Mouse (Mus musculus): ENCODE data around the gene Actl6b. TPM values are rescaled to one million over a fixed set of nuclear protein-coding genes. Genes with fewer than 3 reads are reported as not detected.

Actl6b gene
- polyA plus RNA-seq, 1 experiment from 2014 or later: 6.1 TPM

DNA sequence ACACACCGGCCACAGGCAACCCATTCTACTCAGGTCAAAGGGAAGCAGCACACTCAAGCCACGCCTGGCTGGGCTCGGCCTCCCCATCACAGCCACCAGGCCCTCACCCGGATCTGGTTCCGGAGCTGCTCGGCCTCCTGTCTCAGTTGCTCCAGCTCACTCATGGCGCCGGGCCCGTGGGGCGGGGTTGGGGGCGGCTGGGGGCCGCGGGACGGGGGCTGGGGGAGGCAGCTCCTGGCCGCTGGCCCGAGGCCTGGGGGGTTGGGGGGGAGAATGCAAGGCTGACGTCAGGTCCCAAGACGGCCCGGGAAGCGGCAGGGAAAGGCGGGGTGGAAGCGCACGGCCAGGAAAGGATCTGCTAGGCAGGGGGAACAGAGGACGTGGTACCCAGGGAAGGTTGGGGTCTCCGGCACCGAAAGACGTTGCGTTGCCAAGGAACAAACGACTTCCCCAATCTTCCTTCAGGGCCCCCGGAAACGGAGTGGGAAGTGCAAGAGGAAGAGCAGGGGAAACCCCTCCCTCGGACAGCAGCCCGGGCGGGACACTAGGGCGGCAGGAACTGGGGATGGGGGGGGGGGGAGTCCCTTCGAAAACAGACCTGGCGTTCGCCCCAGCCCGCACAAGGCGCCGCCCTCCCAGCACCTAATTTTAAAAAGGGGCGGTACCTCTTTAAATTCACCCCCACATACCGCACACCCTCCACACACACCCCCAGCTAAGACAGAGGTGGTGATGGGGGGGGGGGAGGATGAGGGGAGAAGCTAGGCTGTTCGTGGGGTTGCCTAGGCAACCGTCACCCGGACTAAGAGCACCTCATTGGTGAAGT is 22.5 kb upstream of the Actl6b start:
- Histone ChIP-seq H3K4me1 (peaks cover 12% of the 10 kb centered on the region), H3K4me2 (replicated peaks) (peak overlapping the region; percentile 96), H3K27me3 (no peaks in the 10 kb centered on the region), H3K4me3 (peak overlapping the region; percentile 78), H3K36me3 (peaks cover 42% of the 10 kb centered on the region), H3K9me3 (no peaks in the 10 kb centered on the region), H3K27ac (peak overlapping the region; percentile 94), H3K9ac (peak overlapping the region; percentile 91)
- WGBS: under 1% methylated on average over 46 of the region's 46 CpGs
- ATAC-seq (ENCODE audit: insufficient number of reproducible peaks, insufficient read depth, low FRiP score, low TSS enrichment): 0 out of 2 replicates have a peak, but pooled peaks have one; percentile 8

DNA sequence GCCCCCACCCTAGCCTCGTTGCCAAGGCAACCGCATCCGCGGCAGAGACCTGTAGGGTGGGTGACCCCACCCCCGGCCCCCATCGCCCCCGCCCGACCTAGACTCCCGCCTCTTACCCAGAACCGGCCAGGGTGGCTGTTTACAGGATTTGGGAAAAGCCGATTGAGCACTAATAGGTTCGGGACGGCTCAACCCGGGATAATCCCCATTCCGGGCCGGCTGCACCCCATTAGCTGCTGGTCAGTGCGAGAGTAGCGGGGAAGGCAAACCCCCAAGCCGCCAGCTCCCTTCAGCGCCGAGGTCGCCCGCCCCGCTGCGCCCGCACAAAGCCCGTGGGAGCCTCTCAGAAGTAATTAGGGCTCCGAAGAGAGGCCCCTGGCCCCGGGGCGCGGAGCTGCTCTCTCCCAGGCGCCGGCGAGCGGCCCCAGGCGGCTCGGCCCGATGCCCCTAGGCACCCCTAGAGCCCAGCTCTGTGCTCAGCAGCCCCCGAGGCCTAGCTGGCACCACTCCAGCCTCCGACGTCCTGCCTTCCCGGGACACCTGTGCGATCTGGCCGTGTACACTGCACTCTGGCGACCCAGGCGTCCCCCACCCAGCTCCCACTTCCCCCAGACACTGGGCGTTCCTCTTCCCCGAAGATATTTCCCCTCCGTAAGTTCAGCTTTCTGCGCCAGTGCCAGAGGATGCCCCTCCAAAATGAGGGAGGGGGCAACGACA is 21.7 kb upstream of the Actl6b start:
- Histone ChIP-seq H3K4me2 (replicated peaks) (peak overlapping the region; percentile 96), H3K27me3 (no peaks in the 10 kb centered on the region), H3K4me1 (peaks cover 12% of the 10 kb centered on the region), H3K27ac (peak overlapping the region; percentile 94), H3K9me3 (no peaks in the 10 kb centered on the region), H3K9ac (peak overlapping the region; percentile 91), H3K4me3 (peak overlapping the region; percentile 78), H3K36me3 (peaks cover 36% of the 10 kb centered on the region)
- under 1% methylated on average over 51 of the region's 51 CpGs for WGBS
- 0 out of 2 replicates have a peak, but pooled peaks have one; percentile 4 for ATAC-seq (ENCODE audit: insufficient number of reproducible peaks, insufficient read depth, low FRiP score, low TSS enrichment)

DNA sequence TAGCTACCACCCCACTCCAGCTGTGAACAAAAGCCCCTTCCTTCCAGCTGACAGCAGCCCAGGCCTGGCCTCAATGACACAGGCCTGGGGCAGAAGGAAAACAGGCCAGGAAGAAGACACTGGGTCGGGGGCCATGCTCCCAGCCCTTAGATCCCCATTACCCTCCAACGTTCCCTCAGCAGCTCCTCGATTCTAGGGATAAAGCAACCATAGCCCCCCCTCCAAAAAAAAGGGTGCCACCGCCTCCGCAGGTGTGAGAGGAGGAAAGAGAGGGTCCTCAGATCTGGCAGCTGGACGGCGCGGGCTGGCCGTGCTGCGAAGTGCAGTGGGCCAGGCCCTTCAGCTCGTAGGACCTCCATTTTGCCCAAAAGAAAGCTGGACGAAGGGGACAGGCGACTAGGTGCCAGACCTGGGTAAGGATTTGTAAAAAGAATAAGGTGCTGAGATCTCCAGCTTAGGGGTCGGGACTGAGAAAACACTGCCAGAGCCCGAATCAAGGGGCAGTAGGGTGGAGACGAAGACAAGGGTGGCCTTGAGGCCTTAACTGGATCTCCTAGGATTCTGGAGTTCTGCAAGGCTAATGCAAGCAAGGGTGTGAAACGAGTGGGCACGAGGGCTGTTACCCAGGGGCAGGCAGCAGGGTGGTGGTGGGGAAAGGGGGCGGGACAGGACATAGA is 21.0 kb upstream of the Actl6b start:
- Histone ChIP-seq H3K4me2 (replicated peaks) (peak overlapping the region; percentile 96), H3K27me3 (no peaks in the 10 kb centered on the region), H3K36me3 (peaks cover 30% of the 10 kb centered on the region), H3K4me1 (peaks cover 12% of the 10 kb centered on the region), H3K27ac (peak overlapping the region; percentile 94), H3K9me3 (no peaks in the 10 kb centered on the region), H3K9ac (peak overlapping the region; percentile 91), H3K4me3 (peak overlapping the region; percentile 78)
- no peak for ATAC-seq (ENCODE audit: insufficient number of reproducible peaks, insufficient read depth, low FRiP score, low TSS enrichment)
- under 1% methylated on average over 19 of the region's 19 CpGs for WGBS

DNA sequence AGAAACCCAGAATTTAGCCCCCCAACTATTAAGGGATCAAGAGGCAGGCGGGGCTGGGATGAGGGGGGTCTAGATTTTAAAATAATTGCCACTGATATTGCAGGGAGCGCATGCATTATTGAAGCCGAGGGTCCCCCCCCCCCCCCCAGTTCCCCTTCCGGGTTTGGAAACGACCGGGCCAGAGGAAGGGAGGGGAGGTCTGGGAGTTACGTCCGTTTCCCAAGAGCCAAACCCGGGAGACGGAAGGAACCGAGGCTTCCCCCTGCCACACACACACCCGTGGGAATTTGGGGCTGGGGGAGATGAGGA is 20.6 kb upstream of the Actl6b start:
- no peaks in the 10 kb centered on the region for H3K9me3 ChIP-seq
- H3K27ac ChIP-seq: peak overlapping the region; percentile 94
- peak overlapping the region; percentile 78 for H3K4me3 ChIP-seq
- peaks cover 25% of the 10 kb centered on the region for H3K36me3 ChIP-seq
- WGBS: under 1% methylated on average over 12 of the region's 12 CpGs
- peak overlapping the region; percentile 91 for H3K9ac ChIP-seq
- peaks cover 12% of the 10 kb centered on the region for H3K4me1 ChIP-seq
- H3K4me2 ChIP-seq (replicated peaks): peak overlapping the region; percentile 96
- no peak; the same call in 1 of the 2 replicates for ATAC-seq (ENCODE audit: insufficient number of reproducible peaks, insufficient read depth, low FRiP score, low TSS enrichment)
- no peaks in the 10 kb centered on the region for H3K27me3 ChIP-seq

DNA sequence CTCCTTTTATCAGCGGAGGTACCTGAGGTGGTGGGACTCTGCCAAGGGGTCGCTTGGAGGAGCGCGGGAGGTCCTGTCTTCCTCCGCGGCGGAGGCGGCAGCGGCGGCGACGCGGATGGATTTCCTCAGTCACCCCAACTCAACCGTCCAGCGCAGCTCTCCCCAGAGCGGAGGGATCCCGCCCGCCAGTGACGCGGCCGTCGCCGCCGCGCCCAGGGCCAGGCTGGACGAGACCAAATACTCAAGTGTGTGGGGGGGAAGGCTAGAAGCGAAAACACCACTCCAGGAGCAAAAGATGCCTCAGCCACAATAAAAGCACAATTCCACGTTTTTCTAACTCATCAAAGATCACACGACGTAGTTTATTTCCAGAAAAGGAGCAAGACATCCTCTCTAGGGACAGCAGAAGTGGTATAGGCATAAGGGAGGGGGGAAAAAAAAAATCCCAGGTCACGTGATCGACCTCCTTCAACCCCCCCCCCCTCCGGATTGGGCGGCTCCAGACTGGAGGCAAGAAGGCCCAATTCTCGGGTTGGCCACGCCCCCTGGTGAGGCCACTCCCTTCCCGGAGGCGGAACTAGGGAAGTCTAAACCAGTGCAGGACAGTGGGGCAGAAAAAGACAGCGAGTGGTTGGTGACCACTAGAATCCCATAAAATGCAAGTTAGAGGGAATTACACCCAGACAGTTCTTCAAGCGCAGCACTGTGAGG is 20.0 kb upstream of the Actl6b start, which contains the start of the genes Epo and Gnb2:
TSS of gene Epo (minus strand) at position 126 of the 711 bp plus-strand sequence.
TSS of gene Gnb2 (minus strand) at position 394 of the 711 bp plus-strand sequence.
- Histone ChIP-seq H3K4me3 (peak within 1 kb of the TSS; percentile 78), H3K9me3 (no peaks in the 10 kb centered on the region), H3K27ac (peak within 1 kb of the TSS; percentile 94), H3K36me3 (peaks cover 20% of the 10 kb centered on the region), H3K9ac (peak within 1 kb of the TSS; percentile 91), H3K27me3 (no peaks in the 10 kb centered on the region), H3K4me2 (replicated peaks) (peak within 1 kb of the TSS; percentile 96), H3K4me1 (peaks cover 12% of the 10 kb centered on the region)
- peak; percentile 48 for ATAC-seq (ENCODE audit: insufficient number of reproducible peaks, insufficient read depth, low FRiP score, low TSS enrichment)
- WGBS: under 1% methylated on average over 40 of the region's 40 CpGs

DNA sequence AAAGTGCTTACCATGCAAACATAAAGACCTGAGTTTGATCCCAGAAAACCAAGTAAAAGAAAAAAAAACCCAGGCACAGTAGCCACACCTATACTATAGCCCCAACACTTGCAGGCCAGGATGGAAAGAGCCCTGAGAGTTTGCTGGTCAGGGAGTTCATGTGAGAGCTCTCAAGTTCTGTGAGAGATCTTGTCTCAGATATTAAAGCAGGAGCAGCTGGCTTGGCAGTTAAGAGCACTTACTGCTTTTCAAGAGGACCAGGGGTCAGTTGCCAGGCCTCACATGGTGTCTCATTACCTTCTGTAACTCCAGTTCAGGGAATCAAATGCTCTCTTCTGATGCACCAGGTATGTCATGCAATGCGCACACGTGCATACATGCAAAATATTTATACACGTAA is 18.6 kb upstream of the Actl6b start:
- H3K4me1 ChIP-seq: peaks cover 9% of the 10 kb centered on the region
- 97% methylated on average over 3 of the region's 3 CpGs for WGBS
- ATAC-seq (ENCODE audit: insufficient number of reproducible peaks, insufficient read depth, low FRiP score, low TSS enrichment): no peak
- H3K36me3 ChIP-seq: peaks cover 5% of the 10 kb centered on the region
- H3K9me3 ChIP-seq: no peaks in the 10 kb centered on the region
- H3K9ac ChIP-seq: no peak overlapping the region
- H3K4me3 ChIP-seq: no peak overlapping the region
- H3K27ac ChIP-seq: no peak overlapping the region
- no peaks in the 10 kb centered on the region for H3K27me3 ChIP-seq
- no peak overlapping the region for H3K4me2 ChIP-seq (replicated peaks)

DNA sequence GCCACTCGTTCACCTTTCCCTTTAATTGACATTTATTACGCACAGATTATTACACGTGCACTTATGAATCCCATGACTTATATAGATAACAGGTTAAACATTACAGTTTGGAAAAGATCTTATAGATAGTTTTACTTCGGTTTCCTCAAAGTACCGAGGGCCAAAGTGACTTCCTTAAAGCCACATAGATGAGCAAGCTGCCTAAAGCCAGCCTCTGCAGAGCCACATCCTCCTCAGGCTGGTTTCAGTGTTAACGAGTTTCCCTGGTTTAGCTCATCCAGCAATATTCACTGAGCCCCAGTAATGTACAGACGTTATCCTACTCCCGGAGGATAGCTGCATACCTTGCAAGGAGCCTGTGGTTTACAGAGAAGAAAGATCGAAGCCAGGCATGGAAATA is 18.0 kb upstream of the Actl6b start:
- Histone ChIP-seq H3K4me2 (replicated peaks) (no peak overlapping the region), H3K27me3 (no peaks in the 10 kb centered on the region), H3K36me3 (no peaks in the 10 kb centered on the region), H3K4me3 (no peak overlapping the region), H3K4me1 (peaks cover 4% of the 10 kb centered on the region; the same call in 1 of the 2 replicates), H3K9ac (no peak overlapping the region), H3K9me3 (no peaks in the 10 kb centered on the region), H3K27ac (no peak overlapping the region)
- ATAC-seq (ENCODE audit: insufficient number of reproducible peaks, insufficient read depth, low FRiP score, low TSS enrichment): no peak
- WGBS: 83% methylated on average over 9 of the region's 9 CpGs

DNA sequence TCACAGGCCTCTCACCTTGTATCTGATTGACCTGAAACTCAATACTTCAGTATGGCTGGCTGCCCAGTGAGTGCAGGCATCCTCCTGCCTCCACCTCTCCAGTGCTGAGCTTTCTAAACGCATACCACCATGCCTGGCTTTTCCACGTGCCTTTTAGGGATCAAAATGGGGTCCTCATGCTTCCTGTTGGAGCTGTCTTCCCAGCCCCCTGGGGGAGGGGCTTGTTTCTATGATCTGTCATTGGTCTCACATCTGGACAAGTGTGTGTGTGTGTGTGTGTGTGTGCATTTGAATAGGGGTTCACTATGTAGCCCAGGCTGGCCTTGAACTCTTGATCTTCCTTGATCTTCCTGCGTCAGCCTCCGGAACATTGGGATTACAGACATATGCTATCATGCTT is 15.9 kb upstream of the Actl6b start:
- Histone ChIP-seq H3K4me3 (no peak overlapping the region), H3K9ac (no peak overlapping the region), H3K4me2 (replicated peaks) (no peak overlapping the region), H3K27me3 (no peaks in the 10 kb centered on the region), H3K4me1 (no peaks in the 10 kb centered on the region), H3K36me3 (no peaks in the 10 kb centered on the region), H3K27ac (no peak overlapping the region), H3K9me3 (no peaks in the 10 kb centered on the region)
- WGBS: 55% methylated on average over 4 of the region's 4 CpGs
- ATAC-seq (ENCODE audit: insufficient number of reproducible peaks, insufficient read depth, low FRiP score, low TSS enrichment): no peak

DNA sequence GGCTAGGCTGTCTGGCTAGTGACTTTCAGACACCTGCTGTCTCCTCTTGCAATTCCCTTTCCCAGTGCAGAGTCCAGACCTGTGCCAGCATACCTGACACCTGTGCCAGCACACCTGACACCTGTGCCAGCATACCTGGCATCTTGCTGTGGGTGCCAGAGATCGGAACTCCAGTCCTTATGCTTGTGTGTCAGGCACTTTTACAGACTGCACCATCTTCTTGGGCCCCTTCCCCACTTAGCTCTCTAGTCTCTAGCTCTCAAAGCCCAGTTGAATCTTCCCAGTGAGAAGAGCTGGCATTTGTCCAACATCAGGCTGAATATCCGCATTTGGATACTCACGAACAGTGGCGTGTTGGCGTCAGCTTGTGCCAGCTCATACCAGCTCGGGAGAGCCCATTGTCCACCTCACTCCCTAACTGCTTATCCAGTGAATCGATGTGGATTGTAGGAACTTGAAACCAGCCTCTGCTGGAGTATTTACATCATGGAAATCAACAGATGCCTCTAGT is 14.0 kb upstream of the Actl6b start:
- Histone ChIP-seq H3K36me3 (no peaks in the 10 kb centered on the region), H3K4me1 (no peaks in the 10 kb centered on the region), H3K4me3 (no peak overlapping the region), H3K27me3 (no peaks in the 10 kb centered on the region), H3K9ac (no peak overlapping the region), H3K9me3 (no peaks in the 10 kb centered on the region), H3K27ac (no peak overlapping the region), H3K4me2 (replicated peaks) (no peak overlapping the region)
- 77% methylated on average over 7 of the region's 7 CpGs for WGBS
- no peak for ATAC-seq (ENCODE audit: insufficient number of reproducible peaks, insufficient read depth, low FRiP score, low TSS enrichment)

DNA sequence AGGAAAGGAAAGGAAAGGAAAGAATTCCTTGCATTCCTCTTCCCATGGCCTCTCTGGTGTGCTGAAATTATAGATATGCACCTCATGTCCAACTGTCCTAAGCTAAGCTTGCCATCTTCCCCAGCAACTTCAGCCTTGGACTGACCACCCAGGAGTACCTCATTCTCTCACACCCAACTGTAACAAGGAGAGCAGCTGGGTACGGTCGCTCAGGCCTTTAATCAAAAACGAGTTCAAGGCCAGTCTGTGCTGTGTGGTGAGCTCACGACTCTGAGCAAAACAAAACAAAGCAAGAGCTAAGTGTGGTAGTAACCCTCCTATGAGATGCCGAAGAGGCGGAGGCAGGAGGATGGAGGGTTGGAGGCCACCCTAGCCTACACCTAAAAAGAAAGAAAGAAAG is 12.3 kb upstream of the Actl6b start:
- H3K4me3 ChIP-seq: no peak overlapping the region
- no peaks in the 10 kb centered on the region for H3K9me3 ChIP-seq
- 83% methylated on average over 6 of the region's 6 CpGs for whole genome bisulfite sequencing
- H3K27ac ChIP-seq: no peak overlapping the region
- H3K4me2 ChIP-seq (replicated peaks): no peak overlapping the region
- H3K9ac ChIP-seq: no peak overlapping the region
- H3K36me3 ChIP-seq: no peaks in the 10 kb centered on the region
- no peaks in the 10 kb centered on the region for H3K27me3 ChIP-seq
- no peaks in the 10 kb centered on the region for H3K4me1 ChIP-seq
- no peak for ATAC-seq (ENCODE audit: insufficient number of reproducible peaks, insufficient read depth, low FRiP score, low TSS enrichment)

Measured in embryonic facial prominence, embryonic 12.5 days (tissue).